Mouse (Mus musculus) CH12.LX (cell line): ENCODE data around the gene Arhgef39. TPM values are rescaled to one million over a fixed set of nuclear protein-coding genes. Genes with fewer than 3 reads are reported as not detected.

Experiments
- DNase-seq: peaks from one replicate; pipeline ENCODE4 v3.0.0-alpha.2; 2013; ENCODE audit errors: extremely low read depth
- H3K27ac ChIP-seq: 2 replicates; pipeline ENCODE4 v1.5.1; 2012; ENCODE audit warnings: low read depth, mild to moderate bottlenecking, control low read depth, moderate library complexity; ENCODE audit not compliant: insufficient read depth
- H3K27me3 ChIP-seq: replicated peaks from 2 replicates; pipeline ENCODE3; 2012; ENCODE audit warnings: inconsistent platforms
- H3K36me3 ChIP-seq, 2 experiments: replicated peaks in 1 of 2; 2 replicates each; pipeline versions ENCODE3 to v1.6.1; 2012; ENCODE audit warnings: inconsistent platforms in 1 of 2, low read length in 1 of 2, mild to moderate bottlenecking in 1 of 2, mixed read lengths in 1 of 2, moderate library complexity in 1 of 2; ENCODE audit not compliant: control insufficient read depth in 1 of 2, insufficient read depth in 1 of 2
- H3K4me1 ChIP-seq, 2 experiments: 2 replicates each; pipeline ENCODE4 v1.6.1; 2012; ENCODE audit warnings: inconsistent platforms in 1 of 2, moderate library complexity in 1 of 2; ENCODE audit not compliant: insufficient read depth in 2 of 2, control insufficient read depth in 1 of 2
- H3K4me2 ChIP-seq: 2 replicates; pipeline ENCODE4 v1.6.1; 2012; ENCODE audit warnings: low read depth, mild to moderate bottlenecking, control low read depth; ENCODE audit not compliant: poor library complexity, insufficient read depth, severe bottlenecking
- H3K4me3 ChIP-seq, 3 experiments: fragments of 150-350 bp in 1 of 3; sonication (generic) in 1 of 3; replicated peaks in 1 of 3; 2 replicates each; pipeline versions ENCODE3 to v1.5.1; 2011 to 2012; ENCODE audit warnings: low read depth in 2 of 3, low read length in 2 of 3, mild to moderate bottlenecking in 2 of 3, moderate library complexity in 2 of 3, control low read depth in 1 of 3, improper control_type of control experiment in 1 of 3, inconsistent platforms in 1 of 3, mixed read lengths in 1 of 3; ENCODE audit not compliant: poor library complexity in 1 of 3
- H3K79me2 ChIP-seq: replicated peaks from 2 replicates; pipeline ENCODE4 v1.6.1; 2012; ENCODE audit warnings: mild to moderate bottlenecking, moderate library complexity; ENCODE audit not compliant: control insufficient read depth, poor library complexity, insufficient read depth, severe bottlenecking; ENCODE audit errors: extremely low read depth
- H3K9ac ChIP-seq: 2 replicates; pipeline ENCODE4 v1.6.1; 2012; ENCODE audit warnings: low read depth, mild to moderate bottlenecking, control low read depth, moderate library complexity; ENCODE audit not compliant: insufficient read depth
- H3K9me3 ChIP-seq: replicated peaks from 2 replicates; pipeline ENCODE3; 2012; ENCODE audit warnings: low read length, inconsistent platforms, mixed read lengths
- CHD2 ChIP-seq: IDR thresholded peaks from 2 replicates; pipeline ENCODE4 v1.6.1; 2011; ENCODE audit warnings: low read length, improper control_type of control experiment
- E2F4 ChIP-seq: IDR thresholded peaks from 2 replicates; pipeline ENCODE4 v1.6.1; 2011; ENCODE audit warnings: low read depth, low read length, improper control_type of control experiment; ENCODE audit not compliant: insufficient replicate concordance
- GABPA ChIP-seq: IDR thresholded peaks from 2 replicates; pipeline ENCODE4 v1.6.1; 2012; ENCODE audit warnings: low read depth, low read length, improper control_type of control experiment, inconsistent platforms; ENCODE audit not compliant: insufficient replicate concordance
- HCFC1 ChIP-seq: IDR thresholded peaks from 2 replicates; pipeline ENCODE4 v1.6.1; 2012; ENCODE audit warnings: low read depth, mild to moderate bottlenecking, inconsistent platforms, low read length, improper control_type of control experiment
- IRF4 ChIP-seq: IDR thresholded peaks from 2 replicates; pipeline ENCODE4 v1.6.1; 2014; ENCODE audit warnings: low read depth, mild to moderate bottlenecking, inconsistent platforms, low read length, improper control_type of control experiment
- JUN ChIP-seq: IDR thresholded peaks from 2 replicates; pipeline ENCODE4 v1.6.1; 2011; ENCODE audit warnings: low read depth, mild to moderate bottlenecking, low read length, improper control_type of control experiment, moderate library complexity; ENCODE audit not compliant: insufficient read depth
- MAFK ChIP-seq: IDR thresholded peaks from 2 replicates; pipeline ENCODE4 v1.6.1; 2011; ENCODE audit warnings: low read length, improper control_type of control experiment; ENCODE audit not compliant: insufficient replicate concordance
- MAX ChIP-seq: IDR thresholded peaks from 2 replicates; pipeline ENCODE4 v1.6.1; 2011; ENCODE audit warnings: low read length, improper control_type of control experiment
- MXI1 ChIP-seq: IDR thresholded peaks from 2 replicates; pipeline ENCODE4 v1.6.1; 2011; ENCODE audit warnings: mild to moderate bottlenecking, low read depth, low read length, improper control_type of control experiment
- POLR2A ChIP-seq: IDR thresholded peaks from 2 replicates; pipeline ENCODE4 v1.6.1; 2011; ENCODE audit warnings: low read depth, mild to moderate bottlenecking, improper control_type of control experiment, low read length
- RCOR1 ChIP-seq: conservative IDR thresholded peaks from 2 replicates; pipeline ENCODE4 v1.6.1; 2012; ENCODE audit warnings: low read depth, mild to moderate bottlenecking, inconsistent platforms, low read length, improper control_type of control experiment
- USF1 ChIP-seq: IDR thresholded peaks from 2 replicates; pipeline ENCODE4 v1.6.1; 2014; ENCODE audit warnings: low read depth, mild to moderate bottlenecking, inconsistent platforms, low read length, improper control_type of control experiment
- USF2 ChIP-seq: conservative IDR thresholded peaks from 2 replicates; pipeline ENCODE4 v1.6.1; 2011; ENCODE audit warnings: low read depth, low read length, improper control_type of control experiment
- ZC3H11A ChIP-seq: IDR thresholded peaks from 2 replicates; pipeline ENCODE4 v1.6.1; 2012; ENCODE audit warnings: low read depth, mild to moderate bottlenecking, inconsistent platforms, low read length, improper control_type of control experiment
- ZKSCAN1 ChIP-seq: IDR thresholded peaks from 2 replicates; pipeline ENCODE4 v1.6.1; 2012; ENCODE audit warnings: low read depth, inconsistent platforms, low read length, improper control_type of control experiment, borderline replicate concordance
- ZNF384 ChIP-seq: IDR thresholded peaks from 2 replicates; pipeline ENCODE4 v1.6.1; 2012; ENCODE audit warnings: low read depth, low read length, improper control_type of control experiment, inconsistent platforms
- dilution Hi-C: fragments of 300-500 bp; cut with MboI; formaldehyde crosslinking; loops from 2 replicates; pipeline ENCODE4 v1.14.3; 2020; ENCODE audit warnings: low sequenced_read_pairs; ENCODE audit not compliant: extremely low pct_unique_long_range_greater_than_20kb, extremely low pct_ligation_motif_present
- in situ Hi-C: fragments of 300-500 bp; cut with MboI; formaldehyde crosslinking; loops from 3 replicates; pipeline ENCODE4 v1.14.3; 2019; ENCODE audit warnings: low sequenced_read_pairs, low pct_ligation_motif_present, low pct_unique_long_range_greater_than_20kb, mixed read lengths
- polyA plus RNA-seq: library from polyadenylated mRNA; unstranded; fragments of >175 nt; gene quantifications from 2 replicates; pipeline ENCODE4 v1.2.1, GENCODE M21; 2012; ENCODE audit warnings: low read depth; ENCODE audit not compliant: insufficient read length
- total RNA-seq, 2 experiments: library from RNA; depleted of rRNA; stranded (reverse); fragments of 300-350 nt in 1 of 2; fragments of >200 nt in 1 of 2; gene quantifications; 2 replicates each; pipeline ENCODE4 v1.2.3; 2012 to 2014

The Arhgef39 gene
- total and polyA plus RNA-seq, 3 experiments: 4.8 to 7.5 (median 7.1) TPM

DNA sequence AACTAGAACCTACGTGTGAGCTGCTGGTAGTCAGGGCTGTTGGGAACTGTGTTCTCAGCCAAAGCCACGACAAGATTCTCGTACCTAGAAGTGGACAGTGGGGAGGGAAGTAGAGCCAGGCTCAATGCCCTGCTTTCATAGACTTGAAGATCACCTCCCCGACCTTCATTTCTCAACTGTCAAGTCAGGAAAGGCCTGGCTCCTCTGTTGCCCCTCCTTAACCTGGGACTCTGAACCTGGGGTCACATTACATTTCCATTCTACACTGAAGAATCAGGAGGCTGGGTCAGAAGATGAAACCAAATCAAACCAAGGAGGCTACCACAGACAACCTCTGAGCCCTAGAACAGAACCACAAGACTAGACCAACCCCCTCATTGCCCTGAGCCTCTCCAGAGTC lies 1.5 kb downstream of the Arhgef39 start:
- Histone ChIP-seq H3K9ac (no peak overlapping the region), H3K4me1 (peaks cover 0 to 24% of the 10 kb centered on the region in 2 experiments; a peak in 2 of 4 replicates), H3K4me3 (no peak overlapping the region), H3K4me2 (no peak overlapping the region), H3K9me3 (no peaks in the 10 kb centered on the region)
- dilution Hi-C loops: no loop called here
- DNase-seq: no peak
- TF ChIP-seq USF1 (no peak), GABPA (no peak), MAX (no peak), IRF4 (no peak), POLR2A (no peak), ZC3H11A (no peak), HCFC1 (no peak), ZKSCAN1 (no peak), JUN (no peak)
- TF ChIP-seq, all 38 proteins: peak for 0
- Histone ChIP-seq H3K27ac (no peak overlapping the region), H3K27me3 (peaks cover 32% of the 10 kb centered on the region), H3K36me3 (peaks cover 4 to 31% of the 10 kb centered on the region in 2 experiments), H3K79me2 (no peaks in the 10 kb centered on the region)
- in situ Hi-C loops: no loop called here

DNA sequence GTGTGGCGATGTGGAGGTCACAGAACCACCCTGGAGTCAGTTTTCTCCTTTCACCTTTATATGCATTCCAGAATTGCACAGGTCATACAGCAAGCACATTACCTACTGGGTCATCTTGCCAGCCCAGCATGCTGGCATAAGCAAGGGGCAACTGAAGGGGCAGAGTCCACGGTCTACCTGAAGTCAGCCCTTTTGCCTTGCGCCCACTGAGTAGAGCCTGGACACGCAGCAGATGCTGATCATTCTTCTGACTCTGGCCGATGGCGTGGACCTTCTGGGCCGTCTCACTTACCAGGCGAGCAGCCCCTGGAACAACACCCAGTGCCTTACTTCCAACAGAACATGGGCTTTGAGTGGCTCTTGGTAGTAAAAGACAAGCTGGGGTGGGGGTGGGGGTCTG lies 2.1 kb downstream of the Arhgef39 start:
- no peaks in the 10 kb centered on the region for H3K9me3 ChIP-seq
- dilution Hi-C loops: no loop called here
- TF ChIP-seq E2F4 (no peak), JUN (no peak), MXI1 (no peak), USF1 (no peak), POLR2A (no peak), MAFK (no peak), USF2 (no peak), MAX (no peak), ZC3H11A (no peak), IRF4 (no peak), ZNF384 (no peak), CHD2 (no peak), RCOR1 (no peak)
- no peak overlapping the region for H3K4me2 ChIP-seq
- H3K4me3 ChIP-seq: no peak overlapping the region
- no peak for DNase-seq
- no peak overlapping the region for H3K9ac ChIP-seq
- peaks cover 4 to 31% of the 10 kb centered on the region in 2 experiments for H3K36me3 ChIP-seq
- peaks cover 26% of the 10 kb centered on the region for H3K27me3 ChIP-seq
- in situ Hi-C loops: no loop called here
- no peak overlapping the region for H3K27ac ChIP-seq
- H3K4me1 ChIP-seq: peaks cover 0 to 24% of the 10 kb centered on the region in 2 experiments; a peak in 2 of 4 replicates
- H3K79me2 ChIP-seq: no peaks in the 10 kb centered on the region
